Mouse (Mus musculus) testis, adult 2 months (tissue): ENCODE measurements around the gene Prdx5. TPM values are rescaled to one million over a fixed set of nuclear protein-coding genes. Genes with fewer than 3 reads are reported as not detected.

ENCODE experiments used
- H3K27ac ChIP-seq: fragments of 200-500 bp; 2 replicates; pipeline ENCODE4 v1.5.1; 2012; ENCODE audit warnings: low read depth, low read length; ENCODE audit not compliant: control insufficient read depth, insufficient read depth
- H3K27me3 ChIP-seq: fragments of 200-500 bp; 2 replicates; pipeline ENCODE4 v1.6.1; 2012; ENCODE audit warnings: mild to moderate bottlenecking, low read length, moderate library complexity; ENCODE audit not compliant: control insufficient read depth, insufficient read depth
- H3K36me3 ChIP-seq: fragments of 200-500 bp; 2 replicates; pipeline ENCODE4 v1.6.1; 2012; ENCODE audit warnings: mild to moderate bottlenecking, low read length; ENCODE audit not compliant: control insufficient read depth, insufficient read depth
- H3K4me1 ChIP-seq: fragments of 200-500 bp; 2 replicates; pipeline ENCODE4 v1.6.1; 2012; ENCODE audit warnings: low read length; ENCODE audit not compliant: control insufficient read depth, insufficient read depth
- H3K4me3 ChIP-seq: fragments of 200-500 bp; 2 replicates; pipeline ENCODE4 v1.5.1; 2012; ENCODE audit warnings: low read depth, mild to moderate bottlenecking, low read length, moderate library complexity, mixed read lengths; ENCODE audit not compliant: control insufficient read depth
- CTCF ChIP-seq: fragments of 200-500 bp; IDR thresholded peaks from 2 replicates; pipeline ENCODE4 v1.5.1; 2012; ENCODE audit warnings: low read depth, mild to moderate bottlenecking, inconsistent platforms, low read length, moderate library complexity; ENCODE audit not compliant: control insufficient read depth, insufficient read depth, insufficient replicate concordance
- POLR2A ChIP-seq: fragments of 200-500 bp; IDR thresholded peaks from 2 replicates; pipeline ENCODE4 v1.6.1; 2012; ENCODE audit warnings: low read depth, mild to moderate bottlenecking, inconsistent platforms, low read length, moderate library complexity; ENCODE audit not compliant: control insufficient read depth
- polyA plus RNA-seq: library from polyadenylated mRNA; depleted of rRNA; stranded (reverse); fragments of >200 nt; gene quantifications from 2 replicates; pipeline ENCODE4 v1.2.3, GENCODE M21; 2012; rRNA removed

Gene Prdx5
- polyA plus RNA-seq, 1 experiment = 120 TPM

- Histone ChIP-seq H3K4me3 (no peak overlapping the region), H3K4me1 (no peaks in the 10 kb centered on the region; the same call in 1 of the 2 replicates), H3K27me3 (no peaks in the 10 kb centered on the region), H3K36me3 (no peaks in the 10 kb centered on the region), H3K27ac (no peak overlapping the region)
- TF ChIP-seq CTCF (no peak), POLR2A (no peak)
Observed at GRCm38 (mm10) chr19:6861451-6861850, 48.5 kb downstream of the Prdx5 start.

- H3K4me3 ChIP-seq = no peak overlapping the region
- TF ChIP-seq CTCF (no peak), POLR2A (no peak)
Observed at GRCm38 (mm10) chr19:6860706-6861105, 49.2 kb downstream of the Prdx5 start.

GRCm38 (mm10) chr19:6859971-6860370 is 49.9 kb downstream of the Prdx5 start:
- H3K36me3 ChIP-seq = no peaks in the 10 kb centered on the region
- TF ChIP-seq CTCF = no peak
- no peak for TF ChIP-seq POLR2A
- no peak overlapping the region for H3K4me3 ChIP-seq

More at GRCm38 (mm10) chr19:6860706-6861105, 49.2 kb downstream of the Prdx5 start:
- peaks cover 3% of the 10 kb centered on the region for H3K4me1 ChIP-seq
- H3K27me3 ChIP-seq = no peaks in the 10 kb centered on the region
- no peaks in the 10 kb centered on the region for H3K36me3 ChIP-seq
- no peak overlapping the region for H3K27ac ChIP-seq

DNA sequence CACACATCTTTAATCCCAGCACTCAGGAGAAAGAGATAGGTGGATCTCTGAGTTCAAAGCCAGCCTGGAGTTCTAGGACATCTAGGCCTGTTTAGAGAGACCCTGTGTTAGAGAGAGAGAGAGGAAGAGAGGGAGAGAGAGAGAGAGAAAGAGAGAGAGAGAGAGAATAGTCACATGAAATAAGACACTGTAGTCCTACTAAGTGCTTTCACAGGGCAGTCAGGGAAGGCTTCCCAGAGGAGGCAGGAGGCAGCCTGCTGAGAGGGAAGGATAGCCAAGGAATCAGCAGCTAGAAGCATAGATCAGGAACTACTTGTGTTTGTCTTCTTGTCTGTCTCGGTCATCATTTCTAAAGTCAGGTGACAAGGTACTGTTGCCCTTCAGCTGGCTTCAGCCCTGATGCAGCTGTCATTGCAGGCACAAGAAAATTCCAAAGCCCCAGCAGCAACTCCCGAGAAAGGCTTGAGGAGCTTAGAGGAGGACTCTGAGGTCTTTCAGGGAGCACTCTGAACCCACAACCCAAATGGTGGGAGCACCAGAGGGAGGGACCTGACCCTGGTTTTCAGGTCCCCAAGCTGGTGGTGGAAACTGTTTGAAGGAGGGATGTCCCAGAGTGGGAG is 50.8 kb downstream of the Prdx5 start:
- TF ChIP-seq POLR2A = no peak
- TF ChIP-seq CTCF = no peak
- H3K27ac ChIP-seq = no peak overlapping the region
- no peak overlapping the region for H3K4me3 ChIP-seq
- H3K4me1 ChIP-seq = peaks cover 19% of the 10 kb centered on the region
- H3K36me3 ChIP-seq = no peaks in the 10 kb centered on the region
- no peaks in the 10 kb centered on the region; the same call in 1 of the 2 replicates for H3K27me3 ChIP-seq

More at GRCm38 (mm10) chr19:6859971-6860370, 49.9 kb downstream of the Prdx5 start:
- H3K27me3 ChIP-seq = no peaks in the 10 kb centered on the region; the same call in 1 of the 2 replicates
- peaks cover 11% of the 10 kb centered on the region for H3K4me1 ChIP-seq
- H3K27ac ChIP-seq = no peak overlapping the region

DNA sequence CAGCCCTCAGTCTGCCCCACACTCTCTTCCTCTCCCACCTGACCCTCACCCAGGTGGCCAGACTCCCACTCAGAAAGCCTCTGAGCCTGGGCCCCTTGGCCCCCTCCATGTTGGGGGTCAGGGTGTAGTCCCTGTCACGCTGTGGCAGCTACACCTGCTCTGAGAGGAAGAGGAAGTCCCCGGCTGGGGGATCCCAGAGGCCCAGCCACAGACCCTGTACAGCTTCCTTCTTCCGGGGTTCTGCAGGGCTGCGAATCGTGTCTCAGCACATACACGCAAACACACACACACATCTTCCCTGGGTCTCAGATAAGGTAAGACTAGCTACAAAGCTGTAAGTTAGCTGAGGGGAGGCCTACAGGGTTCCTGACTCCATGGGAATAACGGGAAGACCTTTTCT is 51.9 kb downstream of the Prdx5 start, which contains the start of gene Ccdc88b:
Ccdc88b (minus strand) TSS at position 181 of the 400 bp plus-strand sequence.
- Histone ChIP-seq H3K4me3 (no peak within 1 kb of the TSS), H3K27me3 (no peaks in the 10 kb centered on the region; the same call in 1 of the 2 replicates), H3K36me3 (no peaks in the 10 kb centered on the region), H3K4me1 (peaks cover 19% of the 10 kb centered on the region), H3K27ac (no peak within 1 kb of the TSS)
- TF ChIP-seq POLR2A (no peak), CTCF (no peak)

GRCm38 (mm10) chr19:6857391-6858005 is 52.4 kb downstream of the Prdx5 start:
- Histone ChIP-seq H3K27ac (no peak overlapping the region), H3K27me3 (no peaks in the 10 kb centered on the region; the same call in 1 of the 2 replicates), H3K4me1 (peaks cover 19% of the 10 kb centered on the region), H3K36me3 (no peaks in the 10 kb centered on the region), H3K4me3 (no peak overlapping the region)
- TF ChIP-seq POLR2A = no peak
- TF ChIP-seq CTCF = no peak

DNA sequence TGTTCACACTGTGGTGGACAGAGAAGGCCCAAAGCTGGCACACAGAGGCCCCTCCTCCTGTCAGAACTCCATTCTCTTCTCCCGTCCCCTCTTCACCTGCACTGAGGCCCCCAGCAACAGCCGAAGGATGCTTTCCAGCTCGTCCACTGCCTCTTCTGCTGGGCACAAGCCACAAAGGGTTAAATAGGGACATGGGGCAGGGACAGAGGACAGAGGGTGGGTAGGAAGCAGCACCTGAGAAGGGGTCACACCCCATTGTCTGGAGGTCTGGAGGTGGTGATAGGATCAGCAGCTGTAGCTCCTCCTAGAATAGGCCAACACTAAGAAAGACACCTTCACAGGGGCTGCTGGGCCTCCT is 52.9 kb downstream of the Prdx5 start:
- Histone ChIP-seq H3K27me3 (no peaks in the 10 kb centered on the region; the same call in 1 of the 2 replicates), H3K27ac (no peak overlapping the region), H3K4me3 (no peak overlapping the region), H3K36me3 (no peaks in the 10 kb centered on the region), H3K4me1 (peaks cover 19% of the 10 kb centered on the region)
- TF ChIP-seq CTCF = no peak
- TF ChIP-seq POLR2A = no peak

Other genes with a start within 250 kb of the Prdx5 start
- gene Rps6ka4, start 69.5 kb downstream of the Prdx5 start, polyA plus RNA-seq = 12.5 and 16.4 TPM in 2 replicates
- 33.5 and 39.8 TPM in 2 replicates for gene Ccdc88b, start 51.9 kb downstream of the Prdx5 start, polyA plus RNA-seq
- 52.9 and 64.6 TPM in 2 replicates for gene Trmt112, start 408 bp downstream of the Prdx5 start, polyA plus RNA-seq
- 13.3 and 16.6 TPM in 2 replicates for gene Esrra, start 11.7 kb upstream of the Prdx5 start, polyA plus RNA-seq
- 1,294 and 1,426 TPM in 2 replicates for gene Catsperz, start 15.3 kb upstream of the Prdx5 start, polyA plus RNA-seq
- 1.3 and 1.5 TPM in 2 replicates for gene Kcnk4, start 24.4 kb upstream of the Prdx5 start, polyA plus RNA-seq
- gene Bad, start 31.8 kb upstream of the Prdx5 start, polyA plus RNA-seq = 78.8 and 91.6 TPM in 2 replicates
- gene Gpr137, start 32.4 kb upstream of the Prdx5 start, polyA plus RNA-seq = 205 and 212 TPM in 2 replicates
- 139 and 154 TPM in 2 replicates for gene Ppp1r14b, start 64.9 kb upstream of the Prdx5 start, polyA plus RNA-seq
- gene Plcb3, start 66.4 kb upstream of the Prdx5 start, polyA plus RNA-seq = 13.9 and 14.6 TPM in 2 replicates
- 28.3 and 29.1 TPM in 2 replicates for gene Fkbp2, start 70.4 kb upstream of the Prdx5 start, polyA plus RNA-seq
- 7.5 and 8.4 TPM in 2 replicates for gene Vegfb, start 77.5 kb upstream of the Prdx5 start, polyA plus RNA-seq
- 109 and 123 TPM in 2 replicates for gene Dnajc4, start 82.5 kb upstream of the Prdx5 start, polyA plus RNA-seq
- gene Nudt22, start 86.0 kb upstream of the Prdx5 start, polyA plus RNA-seq = 8.6 and 10.0 TPM in 2 replicates
- 6.6 and 6.7 TPM in 2 replicates for gene Trpt1, start 86.0 kb upstream of the Prdx5 start, polyA plus RNA-seq
- 1.3 and 1.4 TPM in 2 replicates for gene Fermt3, start 109.4 kb upstream of the Prdx5 start, polyA plus RNA-seq
- 53.1 and 54.5 TPM in 2 replicates for gene Stip1, start 129.9 kb upstream of the Prdx5 start, polyA plus RNA-seq
- gene Macrod1, start 146.7 kb upstream of the Prdx5 start, polyA plus RNA-seq = 39.2 and 47.3 TPM in 2 replicates
- 2.3 and 3.1 TPM in 2 replicates for gene Flrt1, start 195.6 kb upstream of the Prdx5 start, polyA plus RNA-seq